Mouse (Mus musculus) ES-Bruce4 (cell line): ENCODE measurements at regions not wholly inside any gene's neighbourhood (a gene's known extent, or its start where the extent isn't known, plus 50 kb on each side); places are given as distances from the start of the nearest gene placed in this dataset.

ENCODE experiments used
- CTCF ChIP-seq: IDR thresholded peaks from one replicate; pipeline ENCODE4 v1.8.1; 2011; ENCODE audit warnings: low read depth, low read length
- EP300 ChIP-seq: IDR thresholded peaks from 2 replicates; pipeline ENCODE4 v1.6.1; 2011; ENCODE audit warnings: low read depth, low read length; ENCODE audit not compliant: insufficient read depth
- POLR2A ChIP-seq: IDR thresholded peaks from one replicate; pipeline ENCODE4 v1.8.1; 2011; ENCODE audit warnings: low read length; ENCODE audit not compliant: insufficient read depth

- TF ChIP-seq CTCF (no peak), EP300 (no peak), POLR2A (no peak)
Measured at GRCm38 (mm10) chr2:166348654-166349053, 193.2 kb upstream of the Sulf2 start.
